Mouse (Mus musculus): ENCODE data around the gene P2ry2.

Gene P2ry2

GRCm38 (mm10) chr7:101012541-101012940, at the start of gene P2ry2:
TSS of gene P2ry2 (minus strand) at chr7:101012866.
- no peak for DNase-seq (ENCODE audit: low read depth, low spot score)

GRCm38 (mm10) chr7:101062246-101062645, 49.6 kb upstream of the P2ry2 start:
- no peak for DNase-seq (ENCODE audit: low read depth, low spot score)

- DNase-seq (ENCODE audit: low read depth, low spot score): peak; percentile 82
Measured at GRCm38 (mm10) chr7:101061381-101061780, 48.7 kb upstream of the P2ry2 start.

GRCm38 (mm10) chr7:101060476-101060875, 47.8 kb upstream of the P2ry2 start:
- peak; percentile 60 for DNase-seq (ENCODE audit: low read depth, low spot score)

GRCm38 (mm10) chr7:101059188-101059587, 46.5 kb upstream of the P2ry2 start:
- DNase-seq (ENCODE audit: low read depth, low spot score): no peak

- no peak for DNase-seq (ENCODE audit: low read depth, low spot score)
Measured at GRCm38 (mm10) chr7:101057309-101057708, 44.6 kb upstream of the P2ry2 start.

GRCm38 (mm10) chr7:101053136-101053535, 40.5 kb upstream of the P2ry2 start:
- DNase-seq (ENCODE audit: low read depth, low spot score): no peak

- DNase-seq (ENCODE audit: low read depth, low spot score): peak; percentile 85
Measured at GRCm38 (mm10) chr7:101051551-101052221, 39.0 kb upstream of the P2ry2 start.

GRCm38 (mm10) chr7:101050724-101051550, 38.3 kb upstream of the P2ry2 start:
- DNase-seq (ENCODE audit: low read depth, low spot score): no peak

GRCm38 (mm10) chr7:101049326-101050087, 36.8 kb upstream of the P2ry2 start:
- no peak for DNase-seq (ENCODE audit: low read depth, low spot score)

GRCm38 (mm10) chr7:101048247-101048646, 35.6 kb upstream of the P2ry2 start:
- no peak for DNase-seq (ENCODE audit: low read depth, low spot score)

- DNase-seq (ENCODE audit: low read depth, low spot score): no peak
Measured at GRCm38 (mm10) chr7:101043846-101044541, 31.3 kb upstream of the P2ry2 start.

- no peak for DNase-seq (ENCODE audit: low read depth, low spot score)
Measured at GRCm38 (mm10) chr7:101041977-101042749, 29.5 kb upstream of the P2ry2 start.

GRCm38 (mm10) chr7:101041544-101041943, 28.9 kb upstream of the P2ry2 start:
- DNase-seq (ENCODE audit: low read depth, low spot score): no peak

GRCm38 (mm10) chr7:101033371-101033770, 20.7 kb upstream of the P2ry2 start:
- no peak for DNase-seq (ENCODE audit: low read depth, low spot score)

- no peak for DNase-seq (ENCODE audit: low read depth, low spot score)
Measured at GRCm38 (mm10) chr7:101031234-101031633, 18.6 kb upstream of the P2ry2 start.

- no peak for DNase-seq (ENCODE audit: low read depth, low spot score)
Measured at GRCm38 (mm10) chr7:101030756-101031155, 18.1 kb upstream of the P2ry2 start.

GRCm38 (mm10) chr7:101029446-101029845, 16.8 kb upstream of the P2ry2 start:
- DNase-seq (ENCODE audit: low read depth, low spot score): no peak

GRCm38 (mm10) chr7:101028991-101029390, 16.3 kb upstream of the P2ry2 start:
- no peak for DNase-seq (ENCODE audit: low read depth, low spot score)

GRCm38 (mm10) chr7:101028444-101028757, 15.7 kb upstream of the P2ry2 start:
- DNase-seq (ENCODE audit: low read depth, low spot score): no peak
